Mouse (Mus musculus): Measurements from ENCODE around the gene Ctr9. TPM values are rescaled to one million over a fixed set of nuclear protein-coding genes. Genes with fewer than 3 reads are reported as not detected.

Gene Ctr9
- polyA plus RNA-seq (2017; shearing (Covaris generic)) = 54.8 TPM

DNA sequence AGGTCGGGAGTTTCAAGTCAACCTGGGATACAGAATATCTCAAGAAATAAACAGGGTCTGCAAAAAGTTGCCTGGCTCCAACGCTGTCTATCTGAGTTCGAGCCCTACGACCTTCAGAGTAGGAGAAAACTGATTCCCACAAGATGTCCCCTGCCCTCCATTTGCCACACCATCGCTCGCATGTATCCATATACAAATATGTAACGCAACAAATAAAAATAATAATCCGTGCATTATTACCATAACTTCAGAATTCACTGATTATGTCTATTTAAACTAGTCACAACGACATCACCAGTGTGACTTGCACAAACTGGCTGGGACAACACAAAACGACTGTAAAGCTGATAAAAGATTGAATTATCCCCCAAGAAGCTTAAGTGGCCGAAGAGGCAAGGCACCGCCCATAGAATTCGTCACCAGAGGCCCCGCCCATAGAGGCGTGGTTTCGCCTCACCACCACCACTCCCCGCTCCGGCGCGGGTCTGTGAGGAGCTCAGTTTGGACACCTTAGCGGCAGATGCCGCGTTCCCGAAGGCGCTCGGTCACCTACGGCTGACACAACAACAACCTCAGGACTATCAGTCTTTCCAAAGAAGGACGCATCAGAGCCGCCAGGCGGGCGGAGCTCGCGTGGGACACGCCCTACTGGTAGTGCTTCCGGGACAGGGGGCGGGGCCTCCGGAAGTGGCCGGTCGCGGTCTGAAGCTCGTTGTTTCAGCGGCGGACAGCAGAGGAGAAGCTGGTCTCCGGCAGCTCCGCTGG is at the start of gene Ctr9:
Gene Ctr9, plus strand, starts transcription at position 671 of the 765 bp plus-strand sequence.

DNA sequence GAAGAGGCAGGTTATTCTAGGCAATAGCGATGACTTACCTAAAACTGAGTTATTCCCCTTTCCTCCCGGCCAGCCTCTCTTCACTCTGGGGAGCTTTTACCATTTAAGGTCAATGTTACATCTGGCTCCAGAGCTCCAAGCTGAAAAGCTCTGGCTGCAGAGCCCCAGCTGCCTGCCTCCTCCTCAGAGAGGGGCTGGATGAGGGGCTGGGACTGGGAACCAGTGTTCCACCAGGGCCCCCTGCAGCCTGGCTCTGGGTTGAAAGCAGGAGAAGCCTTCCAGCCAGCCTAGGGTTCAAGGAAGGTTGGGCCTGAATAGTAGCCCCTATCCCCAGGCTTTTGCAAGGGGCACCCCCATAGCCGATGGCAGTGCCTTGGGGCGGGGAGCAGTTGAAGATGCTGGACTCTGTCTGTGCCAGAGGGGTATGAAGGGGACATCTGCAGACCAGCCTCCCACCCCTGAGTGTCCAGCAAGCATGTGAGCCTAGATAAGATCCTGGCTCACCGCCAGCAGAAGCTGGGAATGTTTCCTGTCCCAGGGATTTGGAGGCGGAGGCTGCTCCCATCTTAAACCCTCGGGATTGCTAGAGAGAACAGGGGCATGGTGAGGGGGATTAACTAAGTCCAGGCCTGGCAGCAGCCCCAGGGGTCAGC is 46.6 kb upstream of the Ctr9 start, which contains the start of gene Mrvi1:
Gene Mrvi1, minus strand, starts transcription at position 409 of the 653 bp plus-strand sequence.

DNA sequence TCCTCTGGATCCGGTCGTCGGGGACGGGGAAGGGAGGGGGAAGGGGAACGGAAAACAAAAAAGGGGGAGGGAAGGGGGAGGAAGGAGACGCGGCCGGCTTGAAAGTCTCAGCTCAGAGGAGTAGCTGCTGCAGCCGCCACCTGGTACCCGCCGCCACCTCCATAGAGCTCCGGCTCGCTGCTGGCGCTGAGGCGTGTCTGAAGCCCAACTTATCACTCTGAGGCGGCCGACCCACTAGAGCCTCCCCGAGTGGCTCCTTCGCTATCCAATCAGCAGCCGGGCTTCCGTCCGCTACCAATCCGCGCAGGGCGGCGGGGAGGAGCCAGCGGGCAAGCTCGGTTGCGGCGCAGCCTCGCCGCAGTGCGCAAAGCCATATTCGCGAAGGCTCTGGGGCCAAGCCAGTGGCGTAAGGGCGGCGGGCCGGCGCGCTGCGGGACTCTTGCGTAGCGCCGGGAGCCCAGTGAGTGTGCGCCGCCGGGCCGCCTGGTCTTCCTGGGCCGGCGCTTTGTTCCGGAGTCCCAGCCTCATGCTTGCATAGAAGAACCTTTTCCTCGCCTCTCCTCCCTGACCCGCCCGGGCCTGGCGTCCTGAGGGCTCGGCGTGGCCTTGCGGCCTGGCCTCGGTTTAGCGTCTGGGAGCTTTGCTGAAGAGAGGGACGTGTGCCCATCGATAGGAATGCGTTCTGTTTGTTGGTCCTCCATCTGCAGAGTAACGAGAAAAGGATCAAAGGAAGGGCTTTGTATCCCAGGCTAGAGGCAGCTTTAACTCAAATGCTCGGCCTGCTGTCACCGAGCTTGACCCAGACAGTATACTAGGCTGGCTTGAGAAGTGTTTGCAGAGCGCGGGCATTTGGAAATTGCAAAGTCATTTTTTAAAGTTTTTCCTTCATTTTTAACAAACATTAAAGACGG is 54.3 kb downstream of the Ctr9 start, which contains the start of gene Eif4g2:
Gene Eif4g2, minus strand, starts transcription at position 209 of the 911 bp plus-strand sequence.

Other genes with a start within 250 kb of the Ctr9 start
- 13.9 TPM for gene Rnf141, start 184.5 kb upstream of the Ctr9 start, polyA plus RNA-seq (2017; shearing (Covaris generic))
- gene Lyve1, start 165.7 kb upstream of the Ctr9 start, polyA plus RNA-seq (2017; shearing (Covaris generic)) = not detected
- 1.4 TPM for gene Mrvi1, start 46.5 kb upstream of the Ctr9 start, polyA plus RNA-seq (2017; shearing (Covaris generic))
- 1,174 TPM for gene Eif4g2, start 54.1 kb downstream of the Ctr9 start, polyA plus RNA-seq (2017; shearing (Covaris generic))